Mouse (Mus musculus) MEL (cell line): ENCODE data around the gene Hace1. TPM values are rescaled to one million over a fixed set of nuclear protein-coding genes. Genes with fewer than 3 reads are reported as not detected.

ENCODE experiments used
- DNase-seq: peaks from one replicate; pipeline ENCODE4 v3.0.0; 2011; ENCODE audit warnings: low read depth, low spot score
- H3K27ac ChIP-seq: 2 replicates; pipeline ENCODE4 v1.5.1; 2012; ENCODE audit warnings: low read depth, mild to moderate bottlenecking, control low read depth, low read length, moderate library complexity; ENCODE audit not compliant: control insufficient read depth
- H3K27me3 ChIP-seq, 2 experiments: fragments of 150-350 bp in 1 of 2; sonication (generic) in 1 of 2; 2 replicates each; pipeline ENCODE4 v1.6.1; 2012; ENCODE audit warnings: low read length in 2 of 2, mild to moderate bottlenecking in 2 of 2, improper control_type of control experiment in 1 of 2, moderate library complexity in 1 of 2; ENCODE audit not compliant: insufficient read depth in 2 of 2, control insufficient read depth in 1 of 2
- H3K36me3 ChIP-seq, 2 experiments: 2 replicates each; pipeline ENCODE4 v1.6.1; 2012 to 2014; ENCODE audit warnings: low read length in 2 of 2, improper control_type of control experiment in 1 of 2, inconsistent platforms in 1 of 2, mild to moderate bottlenecking in 1 of 2; ENCODE audit not compliant: insufficient read depth in 2 of 2, control insufficient read depth in 1 of 2
- H3K4me1 ChIP-seq, 2 experiments: fragments of 150-350 bp in 1 of 2; sonication (generic) in 1 of 2; 2 replicates each; pipeline ENCODE4 v1.6.1; 2012; ENCODE audit warnings: low read length in 2 of 2, improper control_type of control experiment in 1 of 2, mild to moderate bottlenecking in 1 of 2; ENCODE audit not compliant: insufficient read depth in 2 of 2, control insufficient read depth in 1 of 2
- H3K4me3 ChIP-seq, 2 experiments: fragments of 150-350 bp in 1 of 2; sonication (generic) in 1 of 2; 2 replicates each; pipeline ENCODE4 v1.5.1; 2012; ENCODE audit warnings: low read depth in 2 of 2, low read length in 2 of 2, mild to moderate bottlenecking in 2 of 2, moderate library complexity in 2 of 2, control low read depth in 1 of 2, improper control_type of control experiment in 1 of 2; ENCODE audit not compliant: control insufficient read depth in 1 of 2, insufficient read depth in 1 of 2
- H3K79me2 ChIP-seq: 2 replicates; pipeline ENCODE4 v1.6.1; 2012; ENCODE audit warnings: mild to moderate bottlenecking, low read length, moderate library complexity; ENCODE audit not compliant: control insufficient read depth, poor library complexity, insufficient read depth
- H3K9ac ChIP-seq: 2 replicates; pipeline ENCODE4 v1.6.1; 2012; ENCODE audit warnings: low read depth, mild to moderate bottlenecking, control low read depth, low read length, moderate library complexity; ENCODE audit not compliant: control insufficient read depth, poor library complexity, severe bottlenecking
- H3K9me3 ChIP-seq: fragments of 150-350 bp; sonication (generic); replicated peaks from 2 replicates; pipeline ENCODE4 v1.6.1; 2012; ENCODE audit warnings: mild to moderate bottlenecking, low read length, improper control_type of control experiment, moderate library complexity; ENCODE audit not compliant: insufficient read depth
- CHD1 ChIP-seq: IDR thresholded peaks from 2 replicates; pipeline ENCODE4 v1.6.1; 2012; ENCODE audit warnings: low read depth, mild to moderate bottlenecking, inconsistent platforms, low read length, improper control_type of control experiment
- CHD2 ChIP-seq: IDR thresholded peaks from 2 replicates; pipeline ENCODE4 v1.6.1; 2011; ENCODE audit warnings: low read length, improper control_type of control experiment
- E2F4 ChIP-seq: IDR thresholded peaks from 2 replicates; pipeline ENCODE4 v1.6.1; 2011; ENCODE audit warnings: low read depth, low read length, improper control_type of control experiment, borderline replicate concordance
- ELF1 ChIP-seq: IDR thresholded peaks from 2 replicates; pipeline ENCODE4 v1.6.1; 2014; ENCODE audit warnings: low read depth, mild to moderate bottlenecking, inconsistent platforms, low read length, improper control_type of control experiment, moderate library complexity
- ETS1 ChIP-seq: IDR thresholded peaks from 2 replicates; pipeline ENCODE4 v1.6.1; 2012; ENCODE audit warnings: low read depth, mild to moderate bottlenecking, inconsistent platforms, low read length, improper control_type of control experiment, moderate library complexity
- GABPA ChIP-seq: IDR thresholded peaks from 2 replicates; pipeline ENCODE4 v1.6.1; 2012; ENCODE audit warnings: low read depth, mild to moderate bottlenecking, inconsistent platforms, low read length, improper control_type of control experiment, moderate library complexity
- GATA1 ChIP-seq: IDR thresholded peaks from 2 replicates; pipeline ENCODE4 v1.6.1; 2011; ENCODE audit warnings: low read depth, low read length, improper control_type of control experiment
- HCFC1 ChIP-seq: IDR thresholded peaks from 2 replicates; pipeline ENCODE4 v1.6.1; 2012; ENCODE audit warnings: low read depth, mild to moderate bottlenecking, inconsistent platforms, low read length, improper control_type of control experiment, moderate library complexity
- JUND ChIP-seq: IDR thresholded peaks from 2 replicates; pipeline ENCODE4 v1.6.1; 2011; ENCODE audit warnings: low read depth, mild to moderate bottlenecking, improper control_type of control experiment, low read length
- KAT2A ChIP-seq: conservative IDR thresholded peaks from 2 replicates; pipeline ENCODE4 v1.6.1; 2012; ENCODE audit warnings: low read depth, low read length, improper control_type of control experiment, inconsistent platforms
- MAZ ChIP-seq: IDR thresholded peaks from 2 replicates; pipeline ENCODE4 v1.6.1; 2012; ENCODE audit warnings: low read depth, mild to moderate bottlenecking, inconsistent platforms, low read length, improper control_type of control experiment
- MEF2A ChIP-seq: IDR thresholded peaks from 2 replicates; pipeline ENCODE4 v1.6.1; 2014; ENCODE audit warnings: low read depth, mild to moderate bottlenecking, inconsistent platforms, low read length, improper control_type of control experiment; ENCODE audit not compliant: poor library complexity, insufficient replicate concordance, severe bottlenecking; ENCODE audit errors: extremely low read depth
- MXI1 ChIP-seq: IDR thresholded peaks from 2 replicates; pipeline ENCODE4 v1.6.1; 2011; ENCODE audit warnings: mild to moderate bottlenecking, low read depth, low read length, improper control_type of control experiment
- MYB ChIP-seq: IDR thresholded peaks from 2 replicates; pipeline ENCODE4 v1.6.1; 2011; ENCODE audit warnings: mild to moderate bottlenecking, low read depth, low read length, improper control_type of control experiment
- MYC ChIP-seq: IDR thresholded peaks from 2 replicates; pipeline ENCODE4 v1.6.1; 2011; ENCODE audit warnings: low read depth, mild to moderate bottlenecking, low read length, improper control_type of control experiment, moderate library complexity
- NELFE ChIP-seq: IDR thresholded peaks from 2 replicates; pipeline ENCODE4 v1.6.1; 2011; ENCODE audit warnings: low read depth, low read length, improper control_type of control experiment
- NRF1 ChIP-seq: IDR thresholded peaks from 2 replicates; pipeline ENCODE4 v1.6.1; 2014; ENCODE audit warnings: low read depth, mild to moderate bottlenecking, inconsistent platforms, low read length, improper control_type of control experiment, moderate library complexity; ENCODE audit not compliant: poor library complexity, insufficient read depth, severe bottlenecking
- RAD21 ChIP-seq: IDR thresholded peaks from 2 replicates; pipeline ENCODE4 v1.6.1; 2011; ENCODE audit warnings: mild to moderate bottlenecking, low read depth, low read length, improper control_type of control experiment
- SIN3A ChIP-seq: IDR thresholded peaks from 2 replicates; pipeline ENCODE4 v1.6.1; 2012; ENCODE audit warnings: low read length, improper control_type of control experiment, inconsistent platforms
- SMC3 ChIP-seq: IDR thresholded peaks from 2 replicates; pipeline ENCODE4 v1.6.1; 2011; ENCODE audit warnings: low read depth, low read length, improper control_type of control experiment
- TAL1 ChIP-seq: IDR thresholded peaks from 2 replicates; pipeline ENCODE4 v1.6.1; 2012; ENCODE audit warnings: mild to moderate bottlenecking, inconsistent platforms, low read length, moderate library complexity, mixed read lengths
- UBTF ChIP-seq: IDR thresholded peaks from 2 replicates; pipeline ENCODE4 v1.6.1; 2012; ENCODE audit warnings: low read depth, mild to moderate bottlenecking, inconsistent platforms, low read length, improper control_type of control experiment, moderate library complexity, borderline replicate concordance; ENCODE audit not compliant: insufficient read depth
- USF1 ChIP-seq: IDR thresholded peaks from 2 replicates; pipeline ENCODE4 v1.6.1; 2014; ENCODE audit warnings: low read depth, mild to moderate bottlenecking, inconsistent platforms, low read length, improper control_type of control experiment, moderate library complexity
- ZC3H11A ChIP-seq: IDR thresholded peaks from 2 replicates; pipeline ENCODE4 v1.6.1; 2012; ENCODE audit warnings: low read depth, mild to moderate bottlenecking, inconsistent platforms, low read length, improper control_type of control experiment
- ZKSCAN1 ChIP-seq: IDR thresholded peaks from 2 replicates; pipeline ENCODE4 v1.6.1; 2012; ENCODE audit warnings: low read depth, mild to moderate bottlenecking, inconsistent platforms, low read length, improper control_type of control experiment, moderate library complexity
- ZMIZ1 ChIP-seq: IDR thresholded peaks from 2 replicates; pipeline ENCODE4 v1.6.1; 2012; ENCODE audit warnings: low read depth, mild to moderate bottlenecking, inconsistent platforms, low read length, improper control_type of control experiment, moderate library complexity
- ZNF384 ChIP-seq: IDR thresholded peaks from 2 replicates; pipeline ENCODE4 v1.6.1; 2012; ENCODE audit warnings: low read depth, mild to moderate bottlenecking, inconsistent platforms, low read length, improper control_type of control experiment
- polyA plus RNA-seq, 2 experiments: library from polyadenylated mRNA; stranded (reverse) in 1 of 2; unstranded in 1 of 2; fragments of >175 nt in 1 of 2; fragments of >200 nt in 1 of 2; gene quantifications; 2 replicates each; pipeline versions ENCODE4 v1.2.1 to v1.2.4; 2012; ENCODE audit warnings: low replicate concordance in 2 of 2, low read depth in 1 of 2; ENCODE audit not compliant: insufficient read length in 2 of 2, insufficient read depth in 1 of 2, missing spikeins in 1 of 2
- total RNA-seq: library from RNA; depleted of rRNA; stranded (reverse); fragments of 300-350 nt; gene quantifications from 2 replicates; pipeline ENCODE4 v1.2.3, GENCODE M21; 2012

Gene Hace1
- total and polyA plus RNA-seq, 3 experiments, result 7.6 to 10.1 TPM; not detected in 1

- TF ChIP-seq CHD1, result 0 out of 2 replicates have a peak, but pooled peaks have one; percentile 15
- no peak for TF ChIP-seq ELF1
- peak overlapping the region; percentile 11; the same call in 1 of the 2 replicates for H3K9ac ChIP-seq
- peak overlapping the region; percentile 62 for H3K27ac ChIP-seq
- H3K4me1 ChIP-seq, result peaks cover 7 to 8% of the 10 kb centered on the region in 2 experiments
- no peaks in the 10 kb centered on the region for H3K9me3 ChIP-seq
- peaks cover 0 to 17% of the 10 kb centered on the region in 2 experiments; a peak in 2 of 4 replicates for H3K36me3 ChIP-seq
- H3K79me2 ChIP-seq, result peaks cover 3% of the 10 kb centered on the region; the same call in 1 of the 2 replicates
- H3K4me3 ChIP-seq, result peak overlapping the region; percentile 8 to 35; a peak in 3 of 4 replicates
- no peaks in the 10 kb centered on the region for H3K27me3 ChIP-seq
- no peak for DNase-seq
Measured at GRCm38 (mm10) chr10:45583829-45584228, 6.2 kb downstream of the Hace1 start.

GRCm38 (mm10) chr10:45584311-45585102, 6.9 kb downstream of the Hace1 start:
- H3K79me2 ChIP-seq, result peaks cover 3% of the 10 kb centered on the region; the same call in 1 of the 2 replicates
- H3K4me3 ChIP-seq, result peak overlapping the region; percentile 45 to 61
- peak; percentile 93 for DNase-seq
- H3K27ac ChIP-seq, result peak overlapping the region; percentile 81
- H3K36me3 ChIP-seq, result peaks cover 0 to 16% of the 10 kb centered on the region in 2 experiments; a peak in 2 of 4 replicates
- H3K9me3 ChIP-seq, result no peaks in the 10 kb centered on the region
- H3K4me1 ChIP-seq, result peaks cover 7 to 8% of the 10 kb centered on the region in 2 experiments
- H3K9ac ChIP-seq, result peak overlapping the region; percentile 49
- H3K27me3 ChIP-seq, result no peaks in the 10 kb centered on the region
- TF ChIP-seq CHD1 (0 out of 2 replicates have a peak, but pooled peaks have one; percentile 26), USF1 (no peak), NELFE (no peak), ZNF384 (peak; percentile 92), GATA1 (peak; percentile 99), ZKSCAN1 (no peak), MXI1 (peak; percentile 75; the same call in 1 of the 2 replicates), MYC (peak; percentile 69), SIN3A (peak; percentile 92), KAT2A (0 out of 2 replicates have a peak, but pooled peaks have one; percentile 20), ELF1 (0 out of 2 replicates have a peak, but pooled peaks have one; percentile 5), MEF2A (peak; percentile 62; the same call in 1 of the 2 replicates), MAZ (peak; percentile 43), SMC3 (no peak), ZC3H11A (no peak), NRF1 (peak; percentile 6; the same call in 1 of the 2 replicates), ETS1 (peak; percentile 94), GABPA (no peak), MYB (peak; percentile 42; the same call in 1 of the 2 replicates), HCFC1 (peak; percentile 43; the same call in 1 of the 2 replicates), ZMIZ1 (0 out of 2 replicates have a peak, but pooled peaks have one; percentile 53), UBTF (0 out of 2 replicates have a peak, but pooled peaks have one; percentile 26), CHD2 (peak; percentile 21; the same call in 1 of the 2 replicates), RAD21 (no peak), TAL1 (peak; percentile 99), JUND (no peak), E2F4 (0 out of 2 replicates have a peak, but pooled peaks have one; percentile 55)
